Mouse (Mus musculus) liver, embryonic 14.5 days (tissue): ENCODE measurements around the gene A830031A19Rik. TPM values are rescaled to one million over a fixed set of nuclear protein-coding genes. Genes with fewer than 3 reads are reported as not detected.

ENCODE experiments used
- ATAC-seq: fragments of 200-750 bp; cut with Nextera tagmentation; 2 replicates; pipeline ENCODE4 v1.8.0; 2017; ENCODE audit warnings: moderate number of reproducible peaks, mild to moderate bottlenecking, moderate library complexity; ENCODE audit not compliant: insufficient read depth
- DNase-seq, 3 experiments: peaks; one replicate each; pipeline ENCODE4 v3.0.0-alpha.2; 2012 to 2013; ENCODE audit warnings: low read depth in 3 of 3, low spot score in 3 of 3
- H3K27ac ChIP-seq: fragments of 300-500 bp; sonication (generic); 2 replicates; pipeline ENCODE4 v1.5.1; 2014; ENCODE audit warnings: moderate library complexity, mild to moderate bottlenecking, control low read depth, inconsistent platforms
- H3K27me3 ChIP-seq: fragments of 300-500 bp; sonication (generic); 2 replicates; pipeline ENCODE4 v1.6.1; 2014; ENCODE audit warnings: mild to moderate bottlenecking, low read length, moderate library complexity; ENCODE audit not compliant: control insufficient read depth, insufficient read depth
- H3K36me3 ChIP-seq: fragments of 300-500 bp; sonication (generic); replicated peaks from 2 replicates; pipeline ENCODE4 v1.6.1; 2014; ENCODE audit warnings: low read depth; ENCODE audit not compliant: control insufficient read depth, insufficient read depth
- H3K4me1 ChIP-seq, 2 experiments: fragments of 200-500 bp in 1 of 2; fragments of 300-500 bp in 1 of 2; sonication (generic) in 1 of 2; replicated peaks; 2 replicates each; pipeline ENCODE4 v1.6.1; 2012 to 2014; ENCODE audit warnings: antibody characterized with exemption in 1 of 2, inconsistent platforms in 1 of 2, low read length in 1 of 2; ENCODE audit not compliant: control insufficient read depth in 2 of 2, insufficient read depth in 2 of 2
- H3K4me2 ChIP-seq: fragments of 300-500 bp; sonication (generic); 2 replicates; pipeline ENCODE4 v1.6.1; 2014; ENCODE audit warnings: low read depth, mild to moderate bottlenecking, control low read depth, moderate library complexity
- H3K4me3 ChIP-seq, 2 experiments: fragments of 200-500 bp in 1 of 2; fragments of 300-500 bp in 1 of 2; sonication (generic) in 1 of 2; 2 replicates each; pipeline ENCODE4 v1.5.1; 2012 to 2014; ENCODE audit warnings: low read depth in 2 of 2, low read length in 2 of 2, mild to moderate bottlenecking in 2 of 2, control low read depth in 1 of 2, inconsistent platforms in 1 of 2, moderate library complexity in 1 of 2; ENCODE audit not compliant: insufficient read depth in 1 of 2
- H3K9ac ChIP-seq: fragments of 300-500 bp; sonication (generic); replicated peaks from 2 replicates; pipeline ENCODE4 v1.6.1; 2014; ENCODE audit warnings: mild to moderate bottlenecking, control low read depth, moderate library complexity
- H3K9me3 ChIP-seq: fragments of 300-500 bp; sonication (generic); 2 replicates; pipeline ENCODE4 v1.6.1; 2016; ENCODE audit warnings: low read length, mixed read lengths; ENCODE audit not compliant: control insufficient read depth
- CTCF ChIP-seq: IDR thresholded peaks from 2 replicates; pipeline ENCODE4 v1.5.1; 2016; ENCODE audit warnings: antibody characterized with exemption, low read depth, control low read depth
- EP300 ChIP-seq: IDR thresholded peaks from 2 replicates; pipeline ENCODE4 v1.6.1; 2016; ENCODE audit warnings: antibody characterized with exemption, low read depth
- WGBS: fragments of 180-500 bp; shearing (Covaris S2); extraction: QIAGEN DNeasy Blood & Tissue Kit; methylation state at CpG from one replicate; pipeline ENCODE4 v1.1.7; 2014; ENCODE audit not compliant: insufficient replicate concordance; 5-methylcytosine and 5-hydroxymethylcytosine counted together
- polyA plus RNA-seq, 2 experiments: library from polyadenylated mRNA; depleted of rRNA in 1 of 2; stranded (reverse) in 1 of 2; unstranded in 1 of 2; fragments of >200 nt; fragmentation: Nextera tagmentation in 1 of 2; extraction: Ambion mirVana in 1 of 2; gene quantifications; 2 replicates each; pipeline versions ENCODE4 v1.2.1 to v1.2.3; 2012 to 2014

A830031A19Rik gene
- polyA plus RNA-seq, 2 experiments, result not detected

DNA sequence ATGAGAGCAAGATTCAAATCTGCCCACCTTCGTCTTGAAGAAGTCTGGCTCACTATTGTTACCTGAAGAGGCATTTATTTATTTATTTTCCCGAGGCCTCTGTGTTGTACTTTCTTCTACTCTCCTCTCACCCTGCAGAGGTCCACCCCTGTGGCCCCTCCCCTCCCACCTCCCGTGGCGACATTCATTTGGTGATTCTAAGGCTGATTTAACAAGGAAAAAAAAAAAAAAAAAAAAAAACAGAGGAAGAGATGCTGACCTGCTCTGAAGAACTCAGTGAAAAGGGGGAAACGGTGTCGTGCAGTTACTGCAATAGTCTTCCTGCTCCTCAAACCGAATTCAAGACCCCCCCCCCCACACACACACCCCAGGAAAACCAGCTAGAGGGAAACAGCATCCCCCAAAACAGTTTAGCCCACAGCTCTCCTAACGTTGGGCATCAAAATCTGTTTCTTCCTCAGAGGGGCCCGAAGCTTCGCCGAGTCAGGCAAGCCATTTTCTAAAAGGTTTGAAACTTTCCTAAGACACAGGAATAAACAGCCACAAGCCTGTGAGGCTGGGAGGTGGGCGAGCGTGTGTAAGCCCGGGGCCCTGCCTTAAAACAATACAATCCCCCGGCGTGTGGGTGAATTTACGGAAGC is 752 bp upstream of the A830031A19Rik start:
- H3K36me3 ChIP-seq, result no peaks in the 10 kb centered on the region
- peak overlapping the region; percentile 68 to 83 for H3K4me3 ChIP-seq
- peak overlapping the region; percentile 91 for H3K4me2 ChIP-seq
- H3K4me1 ChIP-seq, result peaks cover 4 to 8% of the 10 kb centered on the region in 2 experiments; a peak in 2 of 4 replicates
- H3K9ac ChIP-seq, result peak overlapping the region; percentile 70
- WGBS, result under 1% methylated on average over 17 of the region's 17 CpGs
- peaks cover 14% of the 10 kb centered on the region for H3K27me3 ChIP-seq
- DNase-seq (no peak), ATAC-seq (no peak)
- H3K27ac ChIP-seq, result peak overlapping the region; percentile 54
- TF ChIP-seq CTCF, result no peak
- H3K9me3 ChIP-seq, result no peaks in the 10 kb centered on the region

DNA sequence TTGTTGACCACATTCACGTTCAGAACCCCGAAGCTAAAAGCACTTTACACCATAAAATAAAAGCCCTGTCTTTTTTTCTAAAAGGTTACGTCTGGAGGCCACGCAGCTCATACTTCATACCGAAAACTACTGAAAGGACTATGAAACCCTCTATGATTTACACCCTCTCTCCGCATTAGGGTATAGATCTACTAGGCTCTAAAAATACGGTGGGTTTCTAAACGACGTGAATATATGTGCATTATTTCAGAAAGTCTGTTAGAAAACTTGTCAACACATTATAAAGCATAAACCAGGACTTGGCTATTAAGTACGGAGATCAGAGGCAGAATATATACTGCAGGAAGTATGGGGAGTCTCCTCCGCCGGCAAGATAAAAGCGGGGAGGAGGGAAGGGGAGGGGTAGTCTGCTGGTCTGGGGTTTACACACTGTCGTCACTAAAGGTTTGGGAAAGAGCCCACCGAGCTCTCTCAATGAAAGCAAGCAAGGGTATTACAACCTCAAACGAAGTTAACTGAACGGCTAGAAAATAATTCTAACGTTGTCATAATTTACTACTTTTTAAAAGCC is 748 bp downstream of the A830031A19Rik start:
- H3K9ac ChIP-seq, result peak overlapping the region; percentile 50
- DNase-seq (no peak), ATAC-seq (no peak)
- 2% methylated on average over 18 of the region's 18 CpGs for WGBS
- peak overlapping the region; percentile 47 to 68; a peak in 3 of 4 replicates for H3K4me3 ChIP-seq
- H3K9me3 ChIP-seq, result no peaks in the 10 kb centered on the region
- peaks cover 4 to 8% of the 10 kb centered on the region in 2 experiments; a peak in 2 of 4 replicates for H3K4me1 ChIP-seq
- H3K36me3 ChIP-seq, result no peaks in the 10 kb centered on the region
- H3K27ac ChIP-seq, result no peak overlapping the region
- peaks cover 14% of the 10 kb centered on the region for H3K27me3 ChIP-seq
- TF ChIP-seq CTCF (no peak), EP300 (no peak)
- peak overlapping the region; percentile 91 for H3K4me2 ChIP-seq

DNA sequence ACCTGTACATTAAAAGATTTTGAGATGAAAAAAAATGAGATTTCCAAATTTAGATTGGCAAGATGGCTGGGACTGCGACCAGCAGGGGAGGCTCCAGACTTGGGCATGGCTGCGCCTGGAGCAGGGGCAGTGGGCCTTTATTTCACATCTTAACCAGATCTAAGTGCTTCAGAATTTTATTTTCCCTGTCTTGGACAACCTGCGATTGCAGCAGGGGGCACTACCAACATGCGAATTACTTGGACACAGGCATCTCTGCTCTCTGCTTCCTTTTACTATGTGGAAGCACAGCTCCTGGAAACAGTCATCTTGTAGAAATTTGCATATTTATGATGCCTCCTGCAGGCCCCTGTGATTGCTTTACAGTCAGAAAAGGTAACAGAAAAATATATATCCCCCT is 9.5 kb downstream of the A830031A19Rik start:
- Histone ChIP-seq H3K4me2 (no peak overlapping the region), H3K36me3 (no peaks in the 10 kb centered on the region), H3K27me3 (peaks cover 26% of the 10 kb centered on the region), H3K9ac (no peak overlapping the region), H3K9me3 (no peaks in the 10 kb centered on the region), H3K27ac (no peak overlapping the region), H3K4me1 (no peaks in the 10 kb centered on the region), H3K4me3 (no peak overlapping the region)
- ATAC-seq, result no peak
- TF ChIP-seq EP300 (no peak), CTCF (peak; percentile 38)
- DNase-seq, result no peak
- 35% methylated on average over 4 of the region's 4 CpGs for WGBS

DNA sequence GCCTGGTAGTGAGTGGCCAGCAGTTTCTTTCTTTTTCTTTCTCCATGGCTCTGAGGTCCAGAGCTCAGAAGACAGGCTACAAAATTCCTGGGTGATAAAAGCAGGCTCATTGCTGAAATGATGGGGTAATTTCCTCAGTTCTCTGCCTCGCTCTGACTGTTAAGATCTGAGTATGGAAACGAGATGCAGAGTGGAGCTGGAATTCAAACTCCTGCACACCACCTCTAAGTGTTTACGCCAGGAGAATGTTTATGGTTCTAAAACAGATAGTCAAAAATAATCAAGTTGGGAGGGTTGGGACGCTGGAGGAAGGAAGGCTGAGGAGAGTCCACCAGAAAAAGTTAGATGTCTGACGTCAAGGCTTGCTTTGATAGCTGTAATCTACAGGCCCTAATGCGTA is 10.6 kb downstream of the A830031A19Rik start:
- Histone ChIP-seq H3K36me3 (no peaks in the 10 kb centered on the region), H3K4me1 (no peaks in the 10 kb centered on the region), H3K9me3 (no peaks in the 10 kb centered on the region), H3K4me2 (no peak overlapping the region), H3K4me3 (no peak overlapping the region), H3K27me3 (peaks cover 35% of the 10 kb centered on the region), H3K27ac (no peak overlapping the region), H3K9ac (no peak overlapping the region)
- DNase-seq (no peak), ATAC-seq (no peak)
- WGBS, result 58% methylated on average over 6 of the region's 6 CpGs
- no peak for TF ChIP-seq EP300
- no peak for TF ChIP-seq CTCF

DNA sequence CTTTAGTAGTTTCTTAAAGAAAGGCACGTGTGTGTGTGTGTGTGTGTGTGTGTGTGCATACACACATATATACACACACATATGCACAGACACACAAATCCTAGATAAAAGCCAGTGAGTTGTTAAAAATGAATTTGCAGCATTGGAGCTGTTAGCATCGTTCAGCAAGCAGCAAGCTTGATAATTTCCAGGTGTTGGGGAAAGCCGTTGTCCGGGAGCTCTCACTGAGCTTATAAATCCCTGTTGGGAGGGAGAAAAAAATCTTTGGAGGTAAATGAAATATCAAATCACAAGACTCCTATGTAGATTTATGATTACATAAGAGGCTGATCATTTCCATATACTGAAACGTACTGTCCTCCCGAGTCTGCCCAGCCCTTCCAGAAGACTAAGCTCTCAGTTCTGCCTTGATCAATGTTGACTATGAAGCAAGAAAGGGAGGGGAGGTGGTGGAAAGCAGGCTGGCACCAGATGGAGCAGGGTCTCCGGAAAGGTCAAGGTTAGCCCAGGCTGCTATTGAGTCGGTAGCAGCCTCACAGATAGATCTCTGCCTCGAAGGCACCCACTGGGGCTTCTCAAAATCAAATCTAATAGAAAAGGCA is 12.3 kb downstream of the A830031A19Rik start:
- WGBS, result 42% methylated on average over 9 of the region's 9 CpGs
- ATAC-seq, result no peak
- Histone ChIP-seq H3K9ac (no peak overlapping the region), H3K27ac (no peak overlapping the region), H3K36me3 (no peaks in the 10 kb centered on the region), H3K4me3 (no peak overlapping the region), H3K27me3 (peaks cover 42% of the 10 kb centered on the region), H3K4me1 (no peaks in the 10 kb centered on the region), H3K9me3 (no peaks in the 10 kb centered on the region), H3K4me2 (no peak overlapping the region)
- DNase-seq, result no peak
- no peak for TF ChIP-seq CTCF
- TF ChIP-seq EP300, result no peak
